Mouse (Mus musculus) small intestine, adult 2 months (tissue): Measurements from ENCODE around the gene Nuak1. TPM values are rescaled to one million over a fixed set of nuclear protein-coding genes. Genes with fewer than 3 reads are reported as not detected.
"Not testable (repeated sequence)": the region's sequence is repeated elsewhere in the genome, so short reads cannot be mapped to it uniquely, and the experiment has no call there.

Source experiments
- H3K27ac ChIP-seq: fragments of 200-500 bp; 2 replicates; pipeline ENCODE4 v1.5.1; 2012; ENCODE audit warnings: low read depth, low read length, control low read depth, inconsistent platforms; ENCODE audit not compliant: insufficient read depth
- H3K27me3 ChIP-seq: fragments of 200-500 bp; 2 replicates; pipeline ENCODE4 v1.6.1; 2012; ENCODE audit warnings: mild to moderate bottlenecking, moderate library complexity, low read length, inconsistent platforms; ENCODE audit not compliant: control insufficient read depth, insufficient read depth
- H3K36me3 ChIP-seq: fragments of 200-500 bp; 2 replicates; pipeline ENCODE4 v1.6.1; 2012; ENCODE audit warnings: mild to moderate bottlenecking, low read length, control low read depth, inconsistent platforms; ENCODE audit not compliant: control insufficient read depth, insufficient read depth
- H3K4me1 ChIP-seq: fragments of 200-500 bp; 2 replicates; pipeline ENCODE4 v1.6.1; 2012; ENCODE audit warnings: low read length, inconsistent platforms, mixed read lengths; ENCODE audit not compliant: control insufficient read depth, insufficient read depth, insufficient read length
- H3K4me3 ChIP-seq: fragments of 200-500 bp; 2 replicates; pipeline ENCODE4 v1.5.1; 2012; ENCODE audit warnings: low read depth, mild to moderate bottlenecking, control low read depth, inconsistent platforms, low read length, moderate library complexity
- CTCF ChIP-seq: fragments of 200-500 bp; IDR thresholded peaks from 2 replicates; pipeline ENCODE4 v1.5.1; 2012; ENCODE audit warnings: low read depth, mild to moderate bottlenecking, control low read depth, inconsistent platforms, low read length, moderate library complexity, mixed read lengths; ENCODE audit not compliant: insufficient replicate concordance, insufficient read length; ENCODE audit errors: extremely low read depth
- POLR2A ChIP-seq: fragments of 200-500 bp; IDR thresholded peaks from 2 replicates; pipeline ENCODE4 v1.6.1; 2012; ENCODE audit warnings: low read depth, mild to moderate bottlenecking, control low read depth, inconsistent platforms, low read length, moderate library complexity
- WGBS: fragments of 180-500 bp; shearing (Covaris S2); methylation state at CpG from one replicate; pipeline ENCODE4 v1.1.7; 2018; 5-methylcytosine and 5-hydroxymethylcytosine counted together
- polyA plus RNA-seq: library from polyadenylated mRNA; depleted of rRNA; stranded (reverse); fragments of >200 nt; gene quantifications from 2 replicates; pipeline ENCODE4 v1.2.3, GENCODE M21; 2012; rRNA removed

Nuak1 gene
- 2.0 and 2.7 TPM in 2 replicates for polyA plus RNA-seq

- Histone ChIP-seq H3K27ac (peak within 1 kb of the TSS; percentile 69), H3K4me3 (peak within 1 kb of the TSS; percentile 98), H3K27me3 (peaks cover 20% of the 10 kb centered on the region), H3K4me1 (no peaks in the 10 kb centered on the region; the same call in 1 of the 2 replicates), H3K36me3 (no peaks in the 10 kb centered on the region)
- WGBS = under 1% methylated on average over 82 of the region's 94 CpGs
- TF ChIP-seq CTCF (no peak), POLR2A (peak; percentile 78)
Observed at GRCm38 (mm10) chr10:84440541-84441433, at the start of gene Nuak1. Nuak1 (minus strand) TSS chr10:84440597.

DNA sequence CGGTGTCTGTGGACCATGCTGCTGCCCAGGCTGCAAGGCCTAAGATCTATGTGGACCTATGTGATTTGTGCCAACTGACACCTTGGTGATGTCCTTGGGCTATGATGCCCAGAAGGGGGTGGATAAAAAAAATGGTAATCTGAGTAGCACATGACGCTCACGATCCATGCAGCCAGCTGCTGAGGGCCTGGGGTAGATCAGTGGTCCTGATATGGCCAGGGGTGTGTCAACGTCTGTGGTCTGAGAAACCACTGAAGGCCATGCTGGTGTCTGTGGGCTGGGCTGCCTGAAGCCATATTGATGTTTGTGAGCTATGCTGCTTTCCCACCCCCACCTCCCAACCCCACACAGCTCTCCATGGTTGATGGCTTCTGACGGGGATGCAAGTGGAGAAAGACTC, 49.7 kb upstream of the Nuak1 start:
- Histone ChIP-seq H3K27ac (no peak overlapping the region), H3K4me3 (no peak overlapping the region), H3K27me3 (no peaks in the 10 kb centered on the region), H3K36me3 (no peaks in the 10 kb centered on the region), H3K4me1 (no peaks in the 10 kb centered on the region)
- 74% methylated on average over 5 of the region's 5 CpGs for WGBS
- TF ChIP-seq CTCF (no peak), POLR2A (no peak)

GRCm38 (mm10) chr10:84488315-84488714, 47.9 kb upstream of the Nuak1 start:
- Histone ChIP-seq H3K36me3 (no peaks in the 10 kb centered on the region), H3K4me3 (no peak overlapping the region), H3K27ac (no peak overlapping the region), H3K27me3 (no peaks in the 10 kb centered on the region), H3K4me1 (no peaks in the 10 kb centered on the region)
- WGBS = 34% methylated on average over 6 of the region's 6 CpGs
- no peak for TF ChIP-seq POLR2A
- TF ChIP-seq CTCF = peak; percentile 78; the same call in 1 of the 2 replicates

GRCm38 (mm10) chr10:84484661-84485060, 44.3 kb upstream of the Nuak1 start:
- H3K36me3 ChIP-seq = no peaks in the 10 kb centered on the region
- no peaks in the 10 kb centered on the region for H3K27me3 ChIP-seq
- WGBS = 59% methylated on average over 1 of the region's 1 CpGs
- no peak overlapping the region for H3K4me3 ChIP-seq
- no peak overlapping the region for H3K27ac ChIP-seq
- TF ChIP-seq CTCF (no peak), POLR2A (no peak)
- H3K4me1 ChIP-seq = no peaks in the 10 kb centered on the region

DNA sequence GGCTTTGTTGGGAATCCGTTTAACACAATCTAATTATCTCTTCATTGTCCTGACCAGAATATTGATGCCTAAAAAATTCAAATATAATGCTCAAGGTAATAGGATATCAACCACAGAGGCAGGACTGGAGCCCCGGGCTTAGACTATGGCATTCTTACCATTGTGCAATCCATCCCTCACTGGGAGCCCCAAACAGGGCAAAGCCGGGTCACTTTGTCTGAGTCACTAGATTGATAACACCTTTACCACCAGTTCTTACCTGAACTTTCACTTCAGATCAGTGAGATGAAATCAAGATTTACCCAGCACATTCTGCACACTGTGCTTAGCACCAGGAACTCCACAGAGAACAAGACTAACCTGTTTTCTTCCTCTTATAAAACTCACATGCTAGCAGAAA, 43.2 kb upstream of the Nuak1 start:
- TF ChIP-seq CTCF (no peak), POLR2A (no peak)
- 35% methylated on average over 3 of the region's 3 CpGs for WGBS

GRCm38 (mm10) chr10:84483069-84483468, 42.7 kb upstream of the Nuak1 start:
- no peaks in the 10 kb centered on the region for H3K27me3 ChIP-seq
- no peaks in the 10 kb centered on the region for H3K4me1 ChIP-seq
- H3K36me3 ChIP-seq = no peaks in the 10 kb centered on the region
- no peak overlapping the region for H3K4me3 ChIP-seq
- TF ChIP-seq POLR2A (no peak), CTCF (no peak)
- 91% methylated on average over 2 of the region's 2 CpGs for WGBS
- H3K27ac ChIP-seq = no peak overlapping the region

More for the DNA sequence above, 43.2 kb upstream of the Nuak1 start:
- H3K36me3 ChIP-seq = no peaks in the 10 kb centered on the region
- H3K4me3 ChIP-seq = no peak overlapping the region
- no peak overlapping the region for H3K27ac ChIP-seq
- H3K4me1 ChIP-seq = no peaks in the 10 kb centered on the region
- no peaks in the 10 kb centered on the region for H3K27me3 ChIP-seq

GRCm38 (mm10) chr10:84482418-84482817, 42.0 kb upstream of the Nuak1 start:
- not testable (repeated sequence) for H3K4me1 ChIP-seq, H3K36me3 ChIP-seq, H3K27me3 ChIP-seq, H3K4me3 ChIP-seq, H3K27ac ChIP-seq
- 95% methylated on average over 15 of the region's 15 CpGs for WGBS

GRCm38 (mm10) chr10:84481327-84481671, 40.9 kb upstream of the Nuak1 start:
- WGBS = 34% methylated on average over 5 of the region's 5 CpGs
- no peaks in the 10 kb centered on the region for H3K27me3 ChIP-seq
- H3K27ac ChIP-seq = no peak overlapping the region
- H3K4me1 ChIP-seq = no peaks in the 10 kb centered on the region
- no peak overlapping the region for H3K4me3 ChIP-seq
- H3K36me3 ChIP-seq = no peaks in the 10 kb centered on the region
- TF ChIP-seq POLR2A = no peak
- no peak for TF ChIP-seq CTCF
